Mouse (Mus musculus): ENCODE results near the gene Smcr8.

GRCm38 (mm10) chr11:60800892-60801291, 23.6 kb downstream of the Smcr8 start:
- TF ChIP-seq POLR2A (IDR thresholded peaks at IDR 0.05; ENCODE audit: borderline replicate concordance, extremely low read depth, insufficient read depth, insufficient read length, poor library complexity, severe bottlenecking) (no peak), CTCF (IDR thresholded peaks at IDR 0.05; ENCODE audit: borderline replicate concordance, extremely low read depth, insufficient read depth, insufficient read length) (no peak)

Measured in brain, embryonic 14.5 days (tissue).